12 mouse cellular contexts compared by ENCODE assay signal in genomic region chr7:142092991-142093390, GRCm38 (mm10). TPM values are rescaled to one million over a fixed set of nuclear protein-coding genes. Genes with fewer than 3 reads are reported as not detected.
DNase-seq lines count a peak whose midpoint lies in the region; ATAC-seq and TF ChIP-seq lines count a peak whose summit lies in the region.
"Had no signal": no experiment of that assay in that cellular context is flagged by ENCODE, and none has a peak within 500 bp of the region (broad histone marks: within the 10 kb centered on the region; RNA-seq: fewer than 3 reads in every experiment).

No protein-coding gene starts in this region.

- peaks cover 75% of the 10 kb centered on the region for H3K4me1 ChIP-seq in liver, embryonic 15.5 days (replicated peaks)
- H3K4me1 ChIP-seq in stomach, postnatal 0 days (replicated peaks; ENCODE audit: control insufficient read depth, insufficient read depth) = no peaks in the 10 kb centered on the region

- H3K4me2 ChIP-seq in liver, embryonic 15.5 days = peak overlapping the region; percentile 97
- 0 out of 2 replicates have a peak overlapping the region, but pooled peaks have one; percentile 25 for H3K4me2 ChIP-seq in stomach, postnatal 0 days (replicated peaks; ENCODE audit: low read depth)

- H3K27me3 ChIP-seq in liver, embryonic 15.5 days = peaks cover 99% of the 10 kb centered on the region
- peaks cover 2% of the 10 kb centered on the region; the same call in 1 of the 2 replicates for H3K27me3 ChIP-seq in stomach, postnatal 0 days (ENCODE audit: control insufficient read depth, insufficient read depth, low read length)

- TF ChIP-seq EP300 in stomach, postnatal 0 days (optimal IDR thresholded peaks at IDR 0.05) = no peak

- peak overlapping the region; percentile 98; the same call in 1 of the 2 replicates for H3K9ac ChIP-seq in liver, embryonic 15.5 days
- no peak overlapping the region for H3K9ac ChIP-seq in stomach, postnatal 0 days (ENCODE audit: low read length)

- no peaks in the 10 kb centered on the region for H3K36me3 ChIP-seq in liver, embryonic 15.5 days (replicated peaks)
- H3K36me3 ChIP-seq in stomach, postnatal 0 days (ENCODE audit: control insufficient read depth, insufficient read depth, low read length) = no peaks in the 10 kb centered on the region

- peak overlapping the region; percentile 84; the same call in 1 of the 2 replicates for H3K27ac ChIP-seq in liver, embryonic 15.5 days (replicated peaks)
- H3K27ac ChIP-seq in stomach, postnatal 0 days (replicated peaks) = no peak overlapping the region

- TF ChIP-seq CTCF in stomach, postnatal 0 days (IDR thresholded peaks at IDR 0.05; ENCODE audit: low read depth) = no peak

- H3K4me3 ChIP-seq in liver, embryonic 15.5 days (replicated peaks) = peak overlapping the region; percentile 87
- no peak overlapping the region for H3K4me3 ChIP-seq in stomach, postnatal 0 days (ENCODE audit: low read depth, low read length)

- DNase-seq in heart, adult 11 months = peak; percentile 87
- DNase-seq in heart, postnatal 4 days = no peak
- DNase-seq in spleen, postnatal 10 days (ENCODE audit: low spot score in 2 of 2) = peak; percentile 18 to 31
- DNase-seq in spleen, postnatal 14 days (ENCODE audit: low spot score in 2 of 2) = no peak
- DNase-seq in stomach, postnatal 0 days (ENCODE audit: low spot score) = no peak
- DNase-seq in thymus, postnatal 14 days = no peak
- no peak for DNase-seq in kidney, postnatal 10 days
- DNase-seq: kidney, postnatal 36 days had no signal

- ATAC-seq in liver, embryonic 15.5 days (ENCODE audit: insufficient read depth) = no peak
- no peak for ATAC-seq in stomach, postnatal 0 days (ENCODE audit: low FRiP score, low TSS enrichment)

- WGBS in liver, embryonic 15.5 days (ENCODE audit: insufficient replicate concordance) = 48% methylated on average over 1 of the region's 1 CpGs
- 50% methylated on average over 1 of the region's 1 CpGs for WGBS in stomach, postnatal 0 days

- no peaks in the 10 kb centered on the region for H3K9me3 ChIP-seq in liver, embryonic 15.5 days (replicated peaks)
- no peaks in the 10 kb centered on the region for H3K9me3 ChIP-seq in stomach, postnatal 0 days (ENCODE audit: control insufficient read depth, low read length)

RNA-seq across cellular contexts. Expression of gene Dusp8, which starts 2.7 kb away (rescaled TPM):
- total RNA-seq in heart, postnatal 4 days (2021) = 10 to 100 TPM; 37.7 to 43.0 TPM
- polyA plus RNA-seq in liver, embryonic 15.5 days (2015; fragmentation: Nextera tagmentation; extraction: Ambion mirVana) = 4.3 and 4.4 TPM in 2 replicates
- 3.6 and 5.6 TPM in 2 replicates for polyA plus RNA-seq in stomach, postnatal 0 days (2015; fragmentation: Nextera tagmentation; extraction: Ambion mirVana)

RNA-seq across cellular contexts. Expression of gene Gm45618, which starts 27.5 kb away (rescaled TPM):
- not detected for total RNA-seq in heart, postnatal 4 days (2021)
- not detected in 2 replicates for polyA plus RNA-seq in liver, embryonic 15.5 days (2015; fragmentation: Nextera tagmentation; extraction: Ambion mirVana)
- polyA plus RNA-seq in stomach, postnatal 0 days (2015; fragmentation: Nextera tagmentation; extraction: Ambion mirVana) = not detected in 2 replicates
- polyA plus RNA-seq: C2C12; lung, embryonic 16.5 days; testis, adult 2 months had no signal

RNA-seq across cellular contexts. Expression of gene Mob2, which starts 32.1 kb away (rescaled TPM):
- 10 to 100 TPM; 33.4 to 33.6 TPM for total RNA-seq in heart, postnatal 4 days (2021)
- 66.1 and 70.2 TPM in 2 replicates for polyA plus RNA-seq in liver, embryonic 15.5 days (2015; fragmentation: Nextera tagmentation; extraction: Ambion mirVana)
- polyA plus RNA-seq in stomach, postnatal 0 days (2015; fragmentation: Nextera tagmentation; extraction: Ambion mirVana) = 61.5 and 65.8 TPM in 2 replicates

RNA-seq across cellular contexts. Expression of gene Gm39115, which starts 42.8 kb away (rescaled TPM):
- total RNA-seq in heart, postnatal 4 days (2021) = not detected
- polyA plus RNA-seq in liver, embryonic 15.5 days (2015; fragmentation: Nextera tagmentation; extraction: Ambion mirVana) = not detected in 2 replicates
- not detected in 2 replicates for polyA plus RNA-seq in stomach, postnatal 0 days (2015; fragmentation: Nextera tagmentation; extraction: Ambion mirVana)
- polyA plus RNA-seq: C2C12; lung, embryonic 16.5 days; testis, adult 2 months had no signal

RNA-seq across cellular contexts. Expression of gene Gm45337, which starts 51.4 kb away (rescaled TPM):
- not detected for total RNA-seq in heart, postnatal 4 days (2021)
- not detected in 2 replicates for polyA plus RNA-seq in liver, embryonic 15.5 days (2015; fragmentation: Nextera tagmentation; extraction: Ambion mirVana)
- not detected in 2 replicates for polyA plus RNA-seq in stomach, postnatal 0 days (2015; fragmentation: Nextera tagmentation; extraction: Ambion mirVana)
- polyA plus RNA-seq: C2C12; lung, embryonic 16.5 days; testis, adult 2 months had no signal

Comparison
In these comparisons a context has a peak if more than half of its experiments do, and no peak if none do; other contexts are left out.
1. DNase-seq: peak in heart, adult 11 months (single experiment) and spleen, postnatal 10 days (2 of 2); none in heart, postnatal 4 days (single experiment), spleen, postnatal 14 days (0 of 2), stomach, postnatal 0 days (single experiment), thymus, postnatal 14 days (single experiment) and kidney, postnatal 10 days (single experiment).